Mouse (Mus musculus) T-cell, adult 2 months (primary cell): Measurements from ENCODE around the gene Sash3.

ENCODE experiments used
- DNase-seq: peaks from one replicate; pipeline ENCODE4 v3.0.0; 2022; ENCODE audit warnings: low spot score

Sash3 gene

DNA sequence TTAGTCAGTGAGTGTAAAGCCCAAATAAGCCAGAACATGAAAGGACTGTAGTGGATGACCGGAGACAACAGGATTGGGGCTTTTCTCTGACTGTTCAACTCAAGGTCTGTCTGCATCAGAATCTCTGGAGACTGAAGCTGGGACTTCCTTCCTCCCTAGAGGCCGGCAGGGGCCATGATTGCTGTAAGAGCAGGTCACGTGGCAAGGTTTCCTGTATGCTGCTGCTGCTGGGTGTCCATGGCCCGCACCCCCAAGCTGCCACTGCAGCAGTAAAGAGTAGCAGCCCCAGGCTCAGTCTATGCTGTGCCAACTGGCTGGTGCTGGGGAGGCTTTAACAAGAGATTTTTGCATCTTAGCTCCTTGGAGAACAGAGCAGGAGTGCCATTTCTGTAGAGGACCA is at the start of gene Sash3:
Gene Sash3, plus strand, starts transcription at position 175 of the 400 bp plus-strand sequence.
- DNase-seq = peak; percentile 83

DNA sequence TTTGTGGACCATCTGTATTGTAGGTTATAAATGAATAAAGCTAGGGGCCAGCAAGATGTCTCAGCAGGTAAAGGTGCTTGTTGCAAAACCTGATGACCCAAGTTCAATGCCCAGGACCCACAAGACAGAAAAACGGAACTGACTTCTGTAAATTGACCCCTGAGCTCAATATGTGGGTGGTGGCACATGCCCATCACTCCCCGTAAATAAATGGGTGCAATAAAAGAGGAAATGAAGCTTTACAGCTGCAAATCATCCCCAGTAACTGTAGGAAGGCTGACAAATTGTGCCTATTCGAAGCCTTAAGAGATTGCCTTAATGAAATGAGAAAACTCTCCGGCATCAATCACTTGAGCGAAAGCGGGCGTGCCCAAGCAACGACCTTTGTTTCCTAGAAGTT is 49.7 kb upstream of the Sash3 start:
- DNase-seq = no peak

DNA sequence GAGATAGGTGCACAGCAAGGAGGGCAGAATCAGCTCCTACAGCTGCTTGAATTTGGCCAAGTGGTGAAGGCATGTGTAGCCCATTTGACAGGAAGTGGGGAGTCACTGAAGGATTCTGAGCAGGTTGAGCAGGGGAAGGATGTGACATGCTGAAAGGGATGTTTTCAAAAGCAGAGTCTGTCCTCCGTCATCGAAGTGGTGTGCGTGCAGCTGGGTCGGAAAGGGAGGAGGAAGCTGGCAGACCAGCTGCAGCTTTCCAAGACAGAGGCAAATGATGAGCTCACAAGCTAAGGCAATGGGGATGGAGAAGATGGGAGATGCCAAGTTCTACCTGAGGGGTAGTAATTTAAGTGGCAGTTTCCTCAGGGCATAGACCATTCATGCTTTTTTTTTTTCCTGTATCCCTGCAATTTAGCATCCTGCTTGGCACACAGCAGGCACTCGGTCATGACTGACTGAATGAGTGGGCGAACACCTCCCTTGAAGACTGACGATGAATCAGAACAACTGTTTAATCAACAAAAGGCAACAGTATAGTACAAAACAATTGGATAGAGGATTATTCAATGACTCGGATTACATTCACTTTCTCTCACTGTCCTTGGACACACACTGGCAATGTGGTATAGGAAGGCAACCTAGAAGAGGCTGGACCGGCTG is 47.6 kb upstream of the Sash3 start:
- DNase-seq = peak; percentile 85

DNA sequence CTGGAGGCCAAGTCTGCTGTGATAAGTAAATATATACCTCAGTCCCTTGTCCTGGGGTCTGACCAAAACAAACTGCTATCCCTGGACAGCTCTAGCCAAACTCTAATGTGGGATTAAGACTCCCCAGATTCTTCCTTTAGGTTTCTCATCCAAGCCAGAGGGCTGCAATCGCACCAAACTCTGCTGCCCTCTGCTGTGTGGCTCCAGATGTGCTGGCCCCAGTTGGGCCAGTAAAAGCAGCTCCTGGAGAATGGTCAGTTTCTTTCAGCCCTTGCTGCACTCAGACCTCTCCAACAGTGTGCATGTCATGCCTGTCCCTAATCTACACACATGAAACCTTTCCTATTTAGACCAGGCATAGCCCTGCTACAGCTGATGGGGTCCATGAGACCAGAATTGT is 46.4 kb upstream of the Sash3 start:
- no peak for DNase-seq

DNA sequence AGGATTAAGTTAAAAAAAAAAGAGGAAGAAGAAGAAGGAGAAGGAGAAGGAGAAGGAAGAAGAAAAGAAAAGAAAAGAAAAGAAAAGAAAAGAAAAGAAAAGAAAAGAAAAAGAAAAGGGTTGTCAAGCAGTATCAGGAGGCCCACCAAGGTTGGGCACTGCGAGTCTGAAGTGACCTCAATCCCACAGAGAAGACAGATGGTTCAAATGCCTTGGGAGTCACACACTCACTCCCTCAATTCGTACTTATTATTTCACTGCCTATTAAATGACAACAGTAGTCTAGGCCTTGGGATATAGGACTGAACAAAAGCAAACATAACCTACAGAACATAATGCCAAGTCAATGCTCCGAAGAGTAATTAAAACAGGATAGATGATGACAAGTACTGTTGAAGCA is 43.0 kb upstream of the Sash3 start:
- DNase-seq = no peak

DNA sequence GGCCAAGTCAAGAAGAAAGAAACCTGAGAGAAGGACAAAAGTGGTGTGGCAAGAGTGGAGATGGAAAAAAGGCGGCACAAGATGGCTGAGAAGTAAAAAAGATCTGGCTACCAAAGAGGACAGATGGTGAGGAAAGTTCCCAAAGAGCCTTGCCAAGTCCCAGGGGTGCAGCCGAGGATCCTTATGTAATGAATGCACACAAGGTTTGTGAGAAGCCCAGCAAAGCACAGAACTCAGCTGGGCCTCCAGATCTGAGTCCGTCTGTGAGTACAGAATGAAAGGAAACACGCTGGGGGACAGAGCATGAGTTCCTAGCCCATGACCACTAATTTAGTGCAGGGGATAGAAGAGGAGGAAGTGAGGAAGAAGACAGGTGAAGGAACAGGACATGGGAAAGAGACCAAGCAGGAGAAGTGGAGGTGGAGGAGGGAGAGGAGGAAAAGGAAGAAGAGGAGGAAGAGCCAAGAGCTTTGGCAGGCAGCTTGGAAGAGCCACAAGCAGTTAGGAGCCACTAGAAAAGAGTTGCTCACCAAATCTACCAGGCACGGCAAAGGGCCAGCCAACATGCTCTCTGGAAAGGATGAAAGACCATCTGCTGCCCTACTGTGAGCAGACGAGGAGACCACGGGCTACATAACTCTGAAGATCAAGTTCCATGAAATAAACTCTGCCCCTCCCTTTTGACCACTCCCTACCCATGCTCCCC is 41.3 kb upstream of the Sash3 start:
- DNase-seq = no peak

DNA sequence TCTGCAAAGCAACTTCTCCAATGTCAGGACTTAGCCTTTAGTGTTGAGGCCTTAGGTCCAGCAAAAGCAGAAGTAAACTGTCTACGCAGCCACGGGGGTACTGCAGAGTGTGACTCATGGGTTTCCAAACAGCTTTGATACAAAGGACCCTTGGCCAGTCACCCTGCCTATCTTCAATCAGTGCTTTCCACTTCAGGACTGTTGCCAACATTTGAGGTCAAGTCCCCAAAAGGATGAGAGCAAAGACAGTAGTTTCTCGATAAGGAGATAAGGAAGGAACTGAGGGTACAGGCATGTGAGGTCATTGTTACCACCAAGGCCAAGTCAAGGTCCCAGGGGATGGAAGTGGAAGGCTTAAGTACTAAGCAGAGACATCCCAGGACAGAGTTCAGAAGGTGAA is 40.0 kb upstream of the Sash3 start:
- no peak for DNase-seq

DNA sequence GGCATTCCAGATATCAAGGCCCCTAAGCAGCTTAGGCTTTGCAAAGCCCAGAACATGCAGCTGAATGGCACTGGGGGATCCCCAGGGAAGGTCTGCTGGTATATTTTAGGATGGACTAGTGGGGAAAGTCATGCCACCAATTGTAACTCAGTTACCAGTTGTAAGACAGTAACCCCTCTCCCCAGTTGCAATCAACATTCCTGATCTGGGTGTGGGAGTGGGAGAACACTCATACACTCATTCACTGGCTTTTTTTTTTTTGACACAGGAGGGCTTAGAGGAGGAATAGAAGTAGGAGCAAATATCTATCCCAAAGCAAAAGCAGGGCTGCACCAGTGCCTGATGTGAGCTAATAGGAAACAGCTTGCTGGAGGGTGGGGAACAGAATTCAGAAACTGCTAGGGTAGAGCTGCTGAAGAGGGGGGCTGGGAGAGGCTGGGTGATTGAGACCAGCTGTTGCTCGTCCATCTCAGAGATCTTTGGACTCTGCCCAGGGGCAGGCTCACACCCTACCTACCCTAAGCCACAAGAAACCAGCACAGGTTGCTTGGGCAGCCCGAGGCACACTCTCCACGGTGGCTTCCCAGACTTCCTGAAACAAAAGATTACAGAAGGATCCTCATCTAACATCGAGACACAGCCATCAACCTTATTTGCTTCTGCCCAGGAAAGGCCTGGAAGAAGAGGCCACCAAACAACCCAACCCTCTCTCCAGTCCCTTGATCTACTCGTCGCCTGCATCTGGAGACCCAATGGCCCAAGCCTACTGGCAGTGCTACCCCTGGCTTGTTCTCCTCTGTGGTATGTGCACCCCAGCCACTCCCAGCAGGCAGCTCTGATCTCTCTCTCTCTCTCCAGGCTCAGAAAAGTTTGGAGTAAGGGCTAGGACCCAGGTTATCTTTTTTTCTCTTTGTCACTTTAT is 37.6 kb upstream of the Sash3 start, which contains the start of gene Xpnpep2:
Gene Xpnpep2, plus strand, starts transcription at position 332 of the 922 bp plus-strand sequence.
- DNase-seq = no peak

DNA sequence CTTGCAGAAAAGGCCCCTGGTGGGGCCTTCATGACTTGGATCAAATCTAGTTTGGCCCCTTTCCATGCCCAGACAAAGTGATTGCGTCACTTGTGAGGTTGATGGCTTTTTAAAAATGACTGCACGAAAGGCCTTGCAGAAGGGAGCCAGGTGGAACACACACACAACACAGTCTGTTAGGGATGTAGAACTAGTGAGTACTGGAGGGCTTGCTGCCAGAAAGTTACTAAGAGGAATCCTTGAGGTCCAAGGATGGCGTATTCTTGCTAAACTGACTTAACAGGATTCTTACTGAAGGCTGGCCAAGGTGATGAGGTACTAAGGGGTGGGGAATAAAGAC is 37.0 kb upstream of the Sash3 start:
- no peak for DNase-seq

DNA sequence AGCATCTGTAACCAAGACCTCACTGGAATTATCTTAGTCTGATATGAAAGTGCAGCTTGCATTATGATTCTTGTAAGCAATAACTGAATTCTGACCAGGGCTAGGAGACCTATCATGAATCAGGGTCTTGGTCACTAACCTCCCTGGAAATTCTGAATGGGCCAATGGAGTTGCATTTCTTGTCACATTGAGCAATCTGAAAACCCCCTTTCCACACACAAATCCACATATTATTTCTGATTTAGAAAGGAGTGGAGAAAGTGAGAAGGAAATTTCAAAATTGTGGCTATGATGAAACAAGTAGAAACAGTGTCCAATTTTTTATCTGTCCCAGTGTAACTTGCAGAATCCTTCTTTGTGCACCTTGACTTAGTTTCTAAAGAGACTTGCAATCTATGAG is 26.9 kb upstream of the Sash3 start:
- no peak for DNase-seq

DNA sequence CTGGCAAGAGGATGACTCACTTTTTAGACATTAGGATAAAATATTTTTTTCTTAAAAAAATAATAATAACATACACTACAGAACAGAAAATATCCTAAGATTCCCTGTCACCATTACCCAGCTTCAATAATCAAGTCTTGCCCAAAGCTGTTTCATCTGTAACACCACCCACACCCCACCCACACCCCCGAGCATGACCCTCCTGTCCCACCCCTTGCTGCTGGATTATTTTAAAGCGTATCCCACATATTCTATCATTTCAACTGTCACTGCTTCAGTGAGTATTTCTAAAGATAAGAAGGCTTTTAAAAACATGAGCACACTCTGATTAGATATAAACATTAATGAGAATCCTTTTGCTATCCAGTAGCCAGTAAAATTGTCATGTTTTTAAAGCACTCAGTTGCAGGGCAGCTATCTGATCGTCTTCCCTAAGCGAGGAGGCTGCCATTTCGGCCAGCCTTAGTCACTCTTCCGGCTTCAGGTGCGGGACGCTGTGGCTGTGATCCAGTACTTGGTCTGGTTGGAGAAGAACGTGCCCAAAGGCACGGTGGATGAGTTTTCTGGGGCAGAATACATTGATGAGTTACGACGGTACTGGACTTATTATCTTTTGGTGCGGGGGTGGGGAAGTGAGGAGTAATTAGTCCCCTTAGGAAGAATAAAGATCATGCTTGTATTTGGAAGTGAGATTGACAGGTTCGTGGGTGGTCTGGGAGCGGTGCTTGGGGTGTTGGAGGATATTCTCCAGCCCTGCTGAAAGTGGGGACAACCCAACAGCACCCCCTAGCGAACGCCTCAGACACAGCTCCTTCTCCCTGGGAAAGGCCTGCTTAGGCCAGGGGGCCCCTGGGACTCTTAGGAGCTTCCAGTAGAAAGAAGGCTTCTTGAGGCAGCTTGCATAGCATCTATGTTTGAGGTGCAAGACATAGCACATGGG is 21.8 kb upstream of the Sash3 start:
- DNase-seq = peak; percentile 50

DNA sequence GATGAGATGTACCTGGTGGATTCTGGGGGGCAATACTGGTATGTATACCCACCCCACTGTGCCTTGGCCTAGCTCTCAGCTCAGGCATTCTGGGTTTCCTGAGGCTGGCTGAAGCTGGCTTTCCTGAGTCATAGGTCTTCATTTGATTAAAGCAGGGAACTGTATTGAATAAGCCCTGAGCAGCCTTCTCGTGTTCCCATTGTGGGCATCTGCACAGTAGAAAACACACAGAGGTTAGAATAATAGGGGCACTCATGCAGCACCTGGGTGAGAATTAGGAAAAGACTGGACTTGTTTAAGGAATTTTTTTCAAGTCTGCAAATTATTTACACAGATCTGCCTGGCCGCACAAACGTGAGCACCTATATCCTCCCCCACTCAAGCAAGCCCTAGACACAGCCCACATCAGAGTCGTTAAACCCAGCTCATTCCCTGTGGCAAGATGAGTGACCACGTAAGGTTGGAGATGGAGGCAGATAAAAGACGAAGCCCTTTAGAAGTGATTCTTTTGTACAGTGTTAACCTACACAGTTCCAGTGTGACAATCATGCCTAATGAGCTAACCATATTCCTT is 19.2 kb upstream of the Sash3 start:
- DNase-seq = no peak

DNA sequence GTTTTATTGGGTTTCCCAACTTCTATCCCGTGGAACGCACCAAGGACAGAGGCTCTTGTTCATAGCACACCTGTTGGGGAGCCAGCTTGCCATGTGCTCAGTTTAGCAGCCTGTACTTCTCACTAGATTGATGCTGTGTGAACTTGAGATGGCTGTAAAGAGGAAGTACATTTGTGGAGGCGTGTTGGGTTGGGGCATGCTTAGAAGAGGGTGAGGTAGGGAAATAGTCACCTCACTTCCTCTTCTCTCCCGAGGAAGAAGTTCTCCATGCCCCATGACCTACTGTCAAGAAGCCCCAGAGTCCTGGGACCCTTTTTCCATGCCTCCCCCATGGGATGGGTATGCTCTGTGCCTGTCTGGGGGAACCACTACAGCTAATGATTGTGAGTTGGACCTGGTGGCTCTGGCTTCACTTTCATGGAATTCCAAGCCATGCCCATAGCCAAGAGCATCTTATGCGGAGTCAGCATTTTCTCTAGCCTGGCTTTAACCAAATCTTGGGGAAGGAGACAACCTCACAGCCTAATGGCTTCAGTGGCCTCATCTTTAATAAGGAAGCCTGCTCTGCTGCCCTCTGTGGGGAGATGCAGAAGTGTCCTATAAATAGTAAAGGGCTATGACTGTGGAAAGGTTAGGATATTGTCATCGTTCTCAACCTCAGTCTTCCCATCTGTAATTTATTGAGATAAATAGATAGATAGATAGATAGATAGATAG is 18.6 kb upstream of the Sash3 start:
- DNase-seq = no peak

DNA sequence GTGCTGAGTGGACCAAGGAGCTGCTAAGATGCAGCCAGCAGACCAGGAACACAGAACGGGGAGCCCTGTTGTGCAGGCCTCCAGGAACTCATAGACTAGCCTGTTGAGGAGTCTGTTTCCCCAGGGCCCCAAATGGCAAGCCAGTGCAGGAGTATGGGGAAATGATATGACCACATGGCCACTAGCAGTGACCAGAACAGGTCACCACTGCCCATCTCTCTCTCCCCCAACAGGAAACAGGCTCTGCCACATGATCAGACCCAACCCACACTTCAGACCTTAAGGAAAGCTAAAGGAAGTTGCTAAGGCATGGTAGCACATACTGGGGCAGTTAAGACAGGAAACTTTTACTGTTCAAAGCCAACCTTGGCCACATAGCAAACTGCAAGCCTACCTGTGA is 17.1 kb upstream of the Sash3 start:
- no peak for DNase-seq

DNA sequence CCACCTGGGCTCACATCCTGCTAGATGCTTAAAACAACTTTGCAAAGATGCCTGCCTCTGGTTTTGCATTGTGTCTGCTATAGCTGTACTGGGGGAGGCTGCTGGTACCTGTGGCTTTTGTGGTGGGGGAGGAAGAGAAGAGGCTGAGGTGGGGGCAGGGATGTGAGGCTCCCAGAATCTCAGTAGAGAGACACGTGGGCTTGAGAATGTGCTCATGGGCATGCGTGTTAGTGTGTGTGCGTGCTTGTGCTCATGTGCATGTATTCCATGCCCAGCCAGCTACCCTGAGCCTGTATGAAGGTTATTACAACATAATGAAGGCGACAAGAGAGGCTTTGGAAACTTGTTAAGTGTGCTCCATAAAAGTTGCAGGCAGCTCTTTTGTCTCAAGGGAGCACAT is 9.3 kb upstream of the Sash3 start:
- peak; percentile 72 for DNase-seq

DNA sequence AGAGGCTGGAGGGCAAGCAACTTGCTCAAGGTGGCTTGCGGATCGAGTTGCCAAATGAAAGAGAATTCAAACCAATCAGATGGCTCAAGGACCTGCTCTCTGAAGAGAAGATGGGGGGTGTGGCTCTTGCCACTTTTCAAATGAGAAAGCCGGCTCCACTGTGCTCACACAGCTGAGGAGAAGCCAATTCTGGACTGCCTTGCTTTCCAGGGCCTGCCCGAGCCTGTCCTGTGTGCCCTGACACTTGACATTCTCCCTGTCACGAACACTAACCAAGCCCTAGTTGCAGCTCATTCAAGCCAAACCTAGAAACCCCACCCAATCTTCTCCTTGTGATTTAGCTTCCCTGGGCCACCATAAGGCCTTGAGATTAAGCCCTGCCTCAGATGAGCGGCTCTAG is 8.2 kb upstream of the Sash3 start:
- DNase-seq = no peak

DNA sequence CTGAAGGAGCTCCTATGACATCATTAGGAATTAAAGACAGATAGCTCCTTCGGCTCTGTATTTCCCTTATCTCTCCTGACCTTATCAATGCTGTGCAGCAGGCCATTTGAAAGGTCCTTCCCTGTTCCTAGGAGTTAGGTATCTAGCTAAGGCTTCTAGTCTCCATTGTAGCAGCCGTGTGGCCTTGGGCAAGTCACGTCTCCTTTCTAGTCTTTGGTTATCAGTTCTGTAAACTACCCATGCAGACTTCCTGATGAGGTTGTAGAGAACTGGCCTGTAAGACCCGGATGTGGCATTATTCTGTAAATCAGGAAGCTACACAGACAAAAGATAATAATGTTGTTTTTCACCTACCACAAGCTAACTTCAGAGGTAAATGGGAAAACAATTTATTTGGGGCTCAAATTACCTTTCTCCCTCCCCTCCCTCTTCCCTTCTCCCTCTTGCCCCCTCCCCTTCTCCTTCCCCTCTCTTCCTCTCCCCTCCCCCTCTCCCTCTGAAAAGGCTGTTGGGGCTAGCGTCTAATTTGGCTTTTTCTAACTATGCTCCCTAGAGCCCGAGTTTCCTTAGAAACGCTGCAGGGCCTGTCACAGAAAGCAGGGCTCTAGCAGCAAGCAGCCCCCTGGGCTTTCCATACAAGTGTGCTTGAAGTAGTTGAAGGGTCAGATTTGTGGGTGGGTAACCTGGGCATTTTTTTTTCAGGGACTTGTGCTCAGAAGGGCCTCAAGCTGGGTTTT is 7.5 kb upstream of the Sash3 start:
- DNase-seq = peak; percentile 34

DNA sequence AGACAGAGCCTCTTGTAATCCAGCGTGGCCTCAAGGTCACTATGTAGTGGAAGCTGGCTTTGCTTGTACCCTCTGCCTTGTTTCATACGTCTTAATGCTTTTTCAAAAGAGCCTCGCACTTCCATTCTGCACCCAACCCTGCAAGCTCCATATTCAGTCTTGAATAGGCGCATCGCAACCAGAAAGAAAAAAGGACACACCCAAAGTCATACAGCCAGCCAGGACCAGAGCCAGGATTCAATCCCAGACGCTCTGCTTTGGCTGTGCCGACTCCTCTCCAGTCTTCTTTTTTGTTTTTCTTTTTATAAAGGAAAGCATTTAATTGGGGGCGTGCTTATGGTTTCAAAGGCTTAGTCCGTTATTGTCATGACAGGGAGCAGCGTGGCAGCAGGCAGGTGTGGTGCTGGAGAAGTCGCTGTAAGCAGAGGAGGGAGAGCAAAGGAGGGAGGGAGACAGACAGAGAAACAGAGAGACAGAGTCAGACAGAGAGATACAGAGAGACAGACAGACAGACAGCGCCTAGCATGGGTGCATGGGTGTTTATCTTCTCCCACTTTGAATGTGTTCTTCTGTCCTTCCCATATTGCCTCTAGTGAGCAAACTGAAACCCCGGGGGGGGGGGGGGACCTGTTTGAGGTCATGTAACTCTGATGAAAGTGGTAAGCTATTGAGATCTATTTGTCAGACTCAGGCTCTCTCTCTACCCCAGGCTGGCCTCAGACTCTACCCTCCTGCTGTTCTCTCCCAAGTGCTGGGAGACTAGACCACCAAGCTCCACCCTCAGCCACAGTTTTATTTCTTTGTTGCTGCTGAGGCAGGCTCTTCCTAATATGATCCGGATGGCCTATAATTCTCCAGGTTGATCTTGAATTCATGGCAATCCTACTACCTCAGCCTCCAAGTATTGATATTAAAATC is 6.6 kb upstream of the Sash3 start:
- no peak for DNase-seq

DNA sequence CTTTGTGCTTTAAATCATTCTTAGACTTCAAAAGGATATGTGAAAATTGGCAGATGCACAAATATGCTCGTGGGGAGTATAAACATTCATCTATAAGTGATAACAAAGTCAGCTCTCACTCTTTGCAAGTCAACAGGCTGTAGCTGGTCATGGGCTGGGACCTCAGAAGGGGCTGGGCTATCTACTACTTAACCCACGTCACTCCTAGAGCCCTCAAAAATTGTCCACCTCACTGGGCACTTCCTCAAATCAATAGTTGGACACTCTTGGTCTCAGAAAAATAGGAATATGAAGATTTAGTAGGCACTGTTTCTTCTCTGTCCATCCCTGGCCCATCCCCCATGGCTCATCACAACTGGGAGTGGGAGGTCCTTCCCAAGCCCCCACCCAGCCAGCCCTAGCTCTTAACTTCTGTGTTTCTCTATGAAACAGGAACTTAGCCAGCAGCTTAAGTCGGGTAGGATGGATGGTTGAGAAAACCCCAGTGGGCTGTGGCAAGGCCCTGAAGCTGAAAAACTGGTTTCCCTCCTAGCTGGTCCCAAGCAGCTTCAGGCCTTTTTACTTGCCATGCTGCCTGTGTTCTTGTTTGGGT is 5.9 kb upstream of the Sash3 start:
- DNase-seq = peak; percentile 25
